Comparison of ENCODE assay signal across 17 mouse cellular contexts in genomic region chr1:90374517-90374916, GRCm38 (mm10).
DNase-seq lines count a peak whose midpoint lies in the region; ATAC-seq and TF ChIP-seq lines count a peak whose summit lies in the region.
"Had no signal": no experiment of that assay in that cellular context is flagged by ENCODE, and none has a peak within 500 bp of the region (broad histone marks: within the 10 kb centered on the region; RNA-seq: fewer than 3 reads in every experiment).

No protein-coding gene starts in this region.

- whole genome bisulfite sequencing in hindbrain, embryonic 14.5 days: 68% methylated on average over 12 of the region's 12 CpGs
- 89% methylated on average over 12 of the region's 12 CpGs for WGBS in hindbrain, embryonic 11.5 days
- WGBS in embryonic facial prominence, embryonic 13.5 days: 46% methylated on average over 12 of the region's 12 CpGs
- WGBS in hindbrain, postnatal 0 days: 75% methylated on average over 12 of the region's 12 CpGs
- WGBS in midbrain, embryonic 16.5 days: 61% methylated on average over 12 of the region's 12 CpGs

- H3K4me3 ChIP-seq in hindbrain, embryonic 14.5 days (replicated peaks; ENCODE audit: low read length): no peak overlapping the region
- no peak overlapping the region for H3K4me3 ChIP-seq in hindbrain, embryonic 11.5 days (ENCODE audit: low read depth, low read length)
- no peak overlapping the region for H3K4me3 ChIP-seq in embryonic facial prominence, embryonic 13.5 days
- no peak overlapping the region for H3K4me3 ChIP-seq in hindbrain, postnatal 0 days (ENCODE audit: low read length)
- H3K4me3 ChIP-seq in midbrain, embryonic 16.5 days (ENCODE audit: low read depth, low read length): no peak overlapping the region
- H3K4me3 ChIP-seq: heart, embryonic 10.5 days had no signal

- H3K36me3 ChIP-seq in hindbrain, embryonic 14.5 days (replicated peaks; ENCODE audit: control insufficient read depth, insufficient read depth): no peaks in the 10 kb centered on the region
- H3K36me3 ChIP-seq in hindbrain, embryonic 11.5 days (ENCODE audit: control insufficient read depth, insufficient read depth, low read length): no peaks in the 10 kb centered on the region
- no peaks in the 10 kb centered on the region for H3K36me3 ChIP-seq in embryonic facial prominence, embryonic 13.5 days
- H3K36me3 ChIP-seq in hindbrain, postnatal 0 days (ENCODE audit: insufficient read depth, low read length): no peaks in the 10 kb centered on the region
- no peaks in the 10 kb centered on the region for H3K36me3 ChIP-seq in midbrain, embryonic 16.5 days (ENCODE audit: control insufficient read depth, insufficient read depth, low read length)
- H3K36me3 ChIP-seq: heart, embryonic 10.5 days had no signal

- no peaks in the 10 kb centered on the region for H3K4me1 ChIP-seq in hindbrain, embryonic 14.5 days (replicated peaks; ENCODE audit: control insufficient read depth, insufficient read depth, low read length)
- H3K4me1 ChIP-seq in hindbrain, embryonic 11.5 days (replicated peaks; ENCODE audit: control insufficient read depth, insufficient read depth, low read length): no peaks in the 10 kb centered on the region
- H3K4me1 ChIP-seq in embryonic facial prominence, embryonic 13.5 days: peaks cover 19% of the 10 kb centered on the region
- no peaks in the 10 kb centered on the region for H3K4me1 ChIP-seq in hindbrain, postnatal 0 days (ENCODE audit: insufficient read depth, low read length)
- no peaks in the 10 kb centered on the region for H3K4me1 ChIP-seq in midbrain, embryonic 16.5 days (ENCODE audit: control insufficient read depth, insufficient read depth, low read length)
- H3K4me1 ChIP-seq: heart, embryonic 10.5 days had no signal

- peak; percentile 42 for DNase-seq in hindbrain, embryonic 14.5 days (ENCODE audit: low spot score)
- DNase-seq in hindbrain, embryonic 11.5 days (ENCODE audit: low spot score): no peak
- DNase-seq in hindbrain, postnatal 0 days (ENCODE audit: low spot score): peak; percentile 26
- no peak for DNase-seq in spleen, adult 18-20 months
- no peak for DNase-seq in gastrocnemius, postnatal 10 days
- DNase-seq: adrenal gland, adult 8-10 months; cerebellum, adult 18-20 months; gastrocnemius, postnatal 14 days; heart, postnatal 14 days; kidney, postnatal 10 days; right cerebral cortex, postnatal 25 days; thymus, postnatal 4 days had no signal

- no peak for TF ChIP-seq CTCF in hindbrain, postnatal 0 days (IDR thresholded peaks at IDR 0.05; ENCODE audit: low read depth)

- ATAC-seq in hindbrain, embryonic 14.5 days (ENCODE audit: low FRiP score): no peak
- no peak for ATAC-seq in hindbrain, embryonic 11.5 days (ENCODE audit: low FRiP score)
- no peak for ATAC-seq in embryonic facial prominence, embryonic 13.5 days (ENCODE audit: insufficient number of reproducible peaks, insufficient read depth, low FRiP score, low TSS enrichment, low read depth)
- ATAC-seq in hindbrain, postnatal 0 days: no peak
- 0 out of 2 replicates have a peak, but pooled peaks have one; percentile 42 for ATAC-seq in midbrain, embryonic 16.5 days
- ATAC-seq: lung, postnatal 0 days had no signal

- H3K9me3 ChIP-seq in hindbrain, embryonic 14.5 days (ENCODE audit: control insufficient read depth, low read length): no peaks in the 10 kb centered on the region
- H3K9me3 ChIP-seq in hindbrain, embryonic 11.5 days (ENCODE audit: control insufficient read depth, low read length): no peaks in the 10 kb centered on the region
- no peaks in the 10 kb centered on the region for H3K9me3 ChIP-seq in embryonic facial prominence, embryonic 13.5 days
- no peaks in the 10 kb centered on the region for H3K9me3 ChIP-seq in hindbrain, postnatal 0 days (ENCODE audit: low read length)
- H3K9me3 ChIP-seq in midbrain, embryonic 16.5 days (replicated peaks; ENCODE audit: control insufficient read depth, low read length, poor library complexity, severe bottlenecking): no peaks in the 10 kb centered on the region
- H3K9me3 ChIP-seq: heart, embryonic 10.5 days had no signal

- H3K4me2 ChIP-seq in hindbrain, embryonic 14.5 days (replicated peaks): no peak overlapping the region
- no peak overlapping the region for H3K4me2 ChIP-seq in hindbrain, embryonic 11.5 days (replicated peaks; ENCODE audit: low read depth, low read length)
- 0 out of 2 replicates have a peak overlapping the region, but pooled peaks have one; percentile 3 for H3K4me2 ChIP-seq in embryonic facial prominence, embryonic 13.5 days
- H3K4me2 ChIP-seq in hindbrain, postnatal 0 days (ENCODE audit: low read depth, low read length): no peak overlapping the region
- H3K4me2 ChIP-seq in midbrain, embryonic 16.5 days (ENCODE audit: low read length): no peak overlapping the region

- H3K27me3 ChIP-seq in hindbrain, embryonic 14.5 days (ENCODE audit: control insufficient read depth, insufficient read depth, low read length): no peaks in the 10 kb centered on the region
- no peaks in the 10 kb centered on the region for H3K27me3 ChIP-seq in hindbrain, embryonic 11.5 days (ENCODE audit: control insufficient read depth, insufficient read depth, low read length)
- H3K27me3 ChIP-seq in embryonic facial prominence, embryonic 13.5 days: no peaks in the 10 kb centered on the region
- H3K27me3 ChIP-seq in hindbrain, postnatal 0 days (ENCODE audit: insufficient read depth, low read length): no peaks in the 10 kb centered on the region
- H3K27me3 ChIP-seq in midbrain, embryonic 16.5 days (ENCODE audit: control insufficient read depth, insufficient read depth, low read depth, low read length): no peaks in the 10 kb centered on the region

- no peak overlapping the region for H3K9ac ChIP-seq in hindbrain, embryonic 14.5 days
- no peak overlapping the region for H3K9ac ChIP-seq in hindbrain, embryonic 11.5 days (ENCODE audit: low read depth, low read length)
- H3K9ac ChIP-seq in embryonic facial prominence, embryonic 13.5 days: no peak overlapping the region
- H3K9ac ChIP-seq in hindbrain, postnatal 0 days (replicated peaks; ENCODE audit: low read length): no peak overlapping the region
- no peak overlapping the region for H3K9ac ChIP-seq in midbrain, embryonic 16.5 days (ENCODE audit: low read depth, low read length)
- H3K9ac ChIP-seq: liver, embryonic 14.5 days had no signal

- no peak overlapping the region; the same call in 1 of the 2 replicates for H3K27ac ChIP-seq in hindbrain, embryonic 14.5 days
- H3K27ac ChIP-seq in hindbrain, embryonic 11.5 days (ENCODE audit: low read depth, low read length): no peak overlapping the region
- peak overlapping the region; percentile 33; the same call in 1 of the 2 replicates for H3K27ac ChIP-seq in embryonic facial prominence, embryonic 13.5 days
- no peak overlapping the region for H3K27ac ChIP-seq in hindbrain, postnatal 0 days
- no peak overlapping the region for H3K27ac ChIP-seq in midbrain, embryonic 16.5 days (ENCODE audit: low read length)
- H3K27ac ChIP-seq: heart, embryonic 10.5 days; liver, embryonic 14.5 days had no signal

Comparison
In these comparisons a context has a peak if more than half of its experiments do, and no peak if none do; other contexts are left out.
1. DNase-seq: peak in hindbrain, embryonic 14.5 days (single experiment) and hindbrain, postnatal 0 days (single experiment); none in hindbrain, embryonic 11.5 days (single experiment), spleen, adult 18-20 months (0 of 2) and gastrocnemius, postnatal 10 days (single experiment).